In the genomic region with DNA sequence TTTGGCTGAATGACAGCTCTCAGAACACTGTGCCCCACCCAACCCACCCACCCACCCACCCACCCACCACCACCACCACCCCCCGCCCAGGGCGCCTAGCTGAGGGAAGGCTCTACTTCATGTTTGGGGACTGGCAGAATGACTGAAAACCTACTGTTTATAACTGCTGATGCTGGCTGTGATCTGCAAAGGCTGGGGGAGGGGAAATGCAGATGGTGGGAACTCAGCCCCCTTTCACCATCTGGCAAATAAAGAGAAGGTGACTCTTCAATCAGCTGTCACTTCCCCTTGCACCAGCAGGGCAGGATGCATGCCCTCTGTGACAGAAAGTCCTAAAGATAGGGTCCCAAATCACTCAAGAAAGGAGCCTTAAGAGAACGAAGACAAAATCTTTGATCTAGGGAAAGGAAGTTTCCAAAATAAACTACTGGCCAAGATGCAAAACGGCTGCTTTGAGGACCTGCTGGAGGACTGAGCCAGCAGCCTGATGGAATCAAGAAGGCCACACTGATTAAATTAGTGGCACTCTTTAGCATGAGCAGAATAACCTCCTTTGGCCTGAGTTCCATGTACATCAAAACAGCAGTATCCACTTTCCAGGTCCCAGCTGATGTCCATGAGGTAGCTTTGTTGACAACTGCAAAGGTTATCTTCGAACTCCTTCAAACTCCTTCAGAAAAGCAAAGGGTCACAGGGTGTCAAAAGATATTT, we compare ENCODE assay signal across 13 mouse cellular contexts.
DNase-seq lines count a peak whose midpoint lies in the region; ATAC-seq and TF ChIP-seq lines count a peak whose summit lies in the region.
"Had no signal": no experiment of that assay in that cellular context is flagged by ENCODE, and none has a peak within 500 bp of the region (broad histone marks: within the 10 kb centered on the region; RNA-seq: fewer than 3 reads in every experiment).

No protein-coding gene starts in this region.

- no peak for TF ChIP-seq CTCF in forebrain, postnatal 0 days (IDR thresholded peaks at IDR 0.05; ENCODE audit: low read depth)

- WGBS in embryonic facial prominence, embryonic 14.5 days: 36% methylated on average over 3 of the region's 5 CpGs
- WGBS in embryonic facial prominence, embryonic 10.5 days: 61% methylated on average over 5 of the region's 5 CpGs
- WGBS in lung, embryonic 16.5 days: 29% methylated on average over 5 of the region's 5 CpGs
- WGBS in forebrain, postnatal 0 days: 48% methylated on average over 5 of the region's 5 CpGs
- 39% methylated on average over 5 of the region's 5 CpGs for whole genome bisulfite sequencing in neural tube, embryonic 12.5 days

- no peak for ATAC-seq in embryonic facial prominence, embryonic 14.5 days (ENCODE audit: low read depth)
- ATAC-seq in lung, embryonic 16.5 days (ENCODE audit: low read depth): 0 out of 2 replicates have a peak, but pooled peaks have one; percentile 12
- ATAC-seq in forebrain, postnatal 0 days: 0 out of 2 replicates have a peak, but pooled peaks have one; percentile 18
- 0 out of 2 replicates have a peak, but pooled peaks have one; percentile 19 for ATAC-seq in neural tube, embryonic 12.5 days (ENCODE audit: low FRiP score, low read depth)

- no peak overlapping the region for H3K27ac ChIP-seq in embryonic facial prominence, embryonic 14.5 days (replicated peaks; ENCODE audit: low read depth, low read length)
- H3K27ac ChIP-seq in embryonic facial prominence, embryonic 10.5 days (replicated peaks): no peak overlapping the region
- no peak overlapping the region for H3K27ac ChIP-seq in lung, embryonic 16.5 days (ENCODE audit: low read length)
- H3K27ac ChIP-seq in forebrain, postnatal 0 days (ENCODE audit: low read depth, low read length): no peak overlapping the region
- H3K27ac ChIP-seq in neural tube, embryonic 12.5 days: no peak overlapping the region
- H3K27ac ChIP-seq: embryonic facial prominence, embryonic 15.5 days had no signal

- H3K9me3 ChIP-seq in embryonic facial prominence, embryonic 14.5 days (ENCODE audit: control insufficient read depth, low read length): no peaks in the 10 kb centered on the region
- H3K9me3 ChIP-seq in embryonic facial prominence, embryonic 10.5 days: no peaks in the 10 kb centered on the region
- H3K9me3 ChIP-seq in lung, embryonic 16.5 days (ENCODE audit: control insufficient read depth, low read length): no peaks in the 10 kb centered on the region
- no peaks in the 10 kb centered on the region for H3K9me3 ChIP-seq in forebrain, postnatal 0 days (ENCODE audit: low read length)
- H3K9me3 ChIP-seq in neural tube, embryonic 12.5 days: no peaks in the 10 kb centered on the region
- H3K9me3 ChIP-seq: embryonic facial prominence, embryonic 15.5 days had no signal

- H3K36me3 ChIP-seq in embryonic facial prominence, embryonic 14.5 days (ENCODE audit: control insufficient read depth, insufficient read depth, low read length): no peaks in the 10 kb centered on the region
- H3K36me3 ChIP-seq in embryonic facial prominence, embryonic 10.5 days (replicated peaks): no peaks in the 10 kb centered on the region
- no peaks in the 10 kb centered on the region for H3K36me3 ChIP-seq in lung, embryonic 16.5 days (ENCODE audit: control insufficient read depth, insufficient read depth, low read length)
- no peaks in the 10 kb centered on the region for H3K36me3 ChIP-seq in forebrain, postnatal 0 days (ENCODE audit: insufficient read depth)
- H3K36me3 ChIP-seq in neural tube, embryonic 12.5 days: no peaks in the 10 kb centered on the region
- H3K36me3 ChIP-seq: embryonic facial prominence, embryonic 15.5 days had no signal

- H3K9ac ChIP-seq in embryonic facial prominence, embryonic 14.5 days (ENCODE audit: low read depth, low read length): no peak overlapping the region
- no peak overlapping the region for H3K9ac ChIP-seq in lung, embryonic 16.5 days (ENCODE audit: low read length)
- H3K9ac ChIP-seq in forebrain, postnatal 0 days: no peak overlapping the region
- no peak overlapping the region for H3K9ac ChIP-seq in neural tube, embryonic 12.5 days
- H3K9ac ChIP-seq: embryonic facial prominence, embryonic 15.5 days had no signal

- no peak overlapping the region for H3K4me3 ChIP-seq in embryonic facial prominence, embryonic 14.5 days (ENCODE audit: low read depth, low read length)
- no peak overlapping the region for H3K4me3 ChIP-seq in embryonic facial prominence, embryonic 10.5 days
- H3K4me3 ChIP-seq in lung, embryonic 16.5 days (ENCODE audit: low read length): no peak overlapping the region
- no peak overlapping the region for H3K4me3 ChIP-seq in forebrain, postnatal 0 days (ENCODE audit: low read depth, low read length)
- no peak overlapping the region for H3K4me3 ChIP-seq in neural tube, embryonic 12.5 days
- H3K4me3 ChIP-seq: embryonic facial prominence, embryonic 15.5 days had no signal

- intact Hi-C loops in heart, postnatal 10 days (cut with DNase I): no loop called here

- H3K27me3 ChIP-seq in embryonic facial prominence, embryonic 14.5 days (replicated peaks; ENCODE audit: control insufficient read depth, insufficient read depth, low read length): no peaks in the 10 kb centered on the region
- H3K27me3 ChIP-seq in embryonic facial prominence, embryonic 10.5 days (replicated peaks; ENCODE audit: low read depth, poor library complexity, severe bottlenecking): no peaks in the 10 kb centered on the region
- no peaks in the 10 kb centered on the region for H3K27me3 ChIP-seq in lung, embryonic 16.5 days (ENCODE audit: control insufficient read depth, insufficient read depth, low read depth, low read length)
- H3K27me3 ChIP-seq in forebrain, postnatal 0 days (ENCODE audit: insufficient read depth, low read length): no peaks in the 10 kb centered on the region
- no peaks in the 10 kb centered on the region for H3K27me3 ChIP-seq in neural tube, embryonic 12.5 days (replicated peaks)
- H3K27me3 ChIP-seq: embryonic facial prominence, embryonic 15.5 days had no signal

- peaks cover 4% of the 10 kb centered on the region; the same call in 1 of the 2 replicates for H3K4me1 ChIP-seq in embryonic facial prominence, embryonic 14.5 days (ENCODE audit: control insufficient read depth, insufficient read depth, low read length)
- H3K4me1 ChIP-seq in embryonic facial prominence, embryonic 10.5 days: peaks cover 40% of the 10 kb centered on the region
- peaks cover 26% of the 10 kb centered on the region for H3K4me1 ChIP-seq in lung, embryonic 16.5 days (replicated peaks; ENCODE audit: control insufficient read depth, insufficient read depth, low read length)
- H3K4me1 ChIP-seq in forebrain, postnatal 0 days (ENCODE audit: insufficient read depth): no peaks in the 10 kb centered on the region
- peaks cover 55% of the 10 kb centered on the region for H3K4me1 ChIP-seq in neural tube, embryonic 12.5 days

- no peak overlapping the region for H3K4me2 ChIP-seq in embryonic facial prominence, embryonic 14.5 days (ENCODE audit: low read depth, low read length)
- no peak overlapping the region for H3K4me2 ChIP-seq in lung, embryonic 16.5 days (ENCODE audit: low read depth, low read length)
- no peak overlapping the region for H3K4me2 ChIP-seq in forebrain, postnatal 0 days (ENCODE audit: low read depth)
- no peak overlapping the region for H3K4me2 ChIP-seq in neural tube, embryonic 12.5 days (replicated peaks)
- H3K4me2 ChIP-seq: embryonic facial prominence, embryonic 15.5 days had no signal

- DNase-seq in embryonic facial prominence, embryonic 14.5 days (ENCODE audit: low spot score): peak; percentile 45
- DNase-seq in embryonic facial prominence, embryonic 10.5 days (ENCODE audit: low spot score): no peak
- no peak for DNase-seq in lung, postnatal 25 days (ENCODE audit: low spot score)
- peak; percentile 27 for DNase-seq in forebrain, postnatal 0 days
- no peak for DNase-seq in gastrocnemius, adult 8-10 months (ENCODE audit: low spot score in 2 of 2)
- no peak for DNase-seq in heart, postnatal 10 days
- DNase-seq: gastrocnemius, postnatal 14 days; heart, postnatal 14 days; liver; spleen, adult 18-20 months had no signal

Comparison
In these comparisons a context has a peak if more than half of its experiments do, and no peak if none do; other contexts are left out.
1. DNase-seq: peak in embryonic facial prominence, embryonic 14.5 days (single experiment) and forebrain, postnatal 0 days (single experiment); none in embryonic facial prominence, embryonic 10.5 days (single experiment), lung, postnatal 25 days (single experiment), gastrocnemius, adult 8-10 months (0 of 2) and heart, postnatal 10 days (0 of 2).